Mouse (Mus musculus): ENCODE data around the gene Idi2.

DNA sequence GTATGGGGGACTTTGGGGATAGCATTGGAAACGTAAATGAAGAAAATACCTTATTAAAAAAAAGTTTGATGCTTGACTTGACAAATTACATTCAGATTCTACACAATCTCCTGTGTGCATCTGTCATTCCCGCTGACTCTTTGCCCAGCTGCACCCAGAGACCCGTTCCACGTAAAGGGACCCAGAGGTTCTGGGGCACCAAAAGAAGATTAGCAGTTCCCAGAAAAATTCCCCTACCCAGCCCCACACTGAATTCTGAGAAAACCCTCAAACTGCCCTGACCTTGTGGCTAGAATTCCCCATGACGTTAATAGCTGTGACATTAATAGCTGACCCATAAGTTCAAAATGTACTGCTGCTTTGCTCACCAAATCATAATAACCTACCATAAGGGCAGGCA, 12.6 kb downstream of the Idi2 start:
- TF ChIP-seq CTCF (IDR thresholded peaks at IDR 0.05; ENCODE audit: low read depth, low read length) (no peak), POLR2A (IDR thresholded peaks at IDR 0.05; ENCODE audit: extremely low read depth, insufficient read depth, low read length) (no peak)

Measured in liver, adult 2 months (tissue).